Mouse (Mus musculus) induced T-regulatory cell, adult 2 months (primary cell): ENCODE data around the gene Ano8.
A peak's percentile ranks its signal among the peaks of the same experiment; 100 is the strongest.
"Not testable (repeated sequence)": the region's sequence is repeated elsewhere in the genome, so short reads cannot be mapped to it uniquely, and the experiment has no call there.

Source experiments
- DNase-seq: peaks from one replicate; pipeline ENCODE4 v3.0.0-alpha.2; 2012; ENCODE audit warnings: low read depth

The Ano8 gene

GRCm38 (mm10) chr8:71441404-71441803 is 44.4 kb downstream of the Ano8 start:
- DNase-seq: peak; percentile 88

GRCm38 (mm10) chr8:71437041-71437440 is 48.7 kb downstream of the Ano8 start:
- DNase-seq: no peak

GRCm38 (mm10) chr8:71432935-71433334 is 52.8 kb downstream of the Ano8 start:
- not testable (repeated sequence) for DNase-seq
